Mouse (Mus musculus) B cell, adult (primary cell): ENCODE data around the gene Cd5. TPM values are rescaled to one million over a fixed set of nuclear protein-coding genes. Genes with fewer than 3 reads are reported as not detected.

ENCODE experiments used
- total RNA-seq: library from RNA; stranded (reverse); gene quantifications from 4 replicates; pipeline ENCODE4 v1.2.4, GENCODE M21; 2023; ENCODE audit not compliant: inconsistent age

The Cd5 gene
- 0.94 to 2.9 TPM (median 2.1 TPM) in 4 replicates for total RNA-seq

GRCm38 (mm10) chr19:10738811-10739210, at the start of gene Cd5:
Gene Cd5 (minus strand): TSS chr19:10739002.

GRCm38 (mm10) chr19:10688537-10689352, 50.1 kb downstream of the Cd5 start, which contains the start of gene Vps37c:
Gene Vps37c (plus strand): TSS chr19:10688735.

GRCm38 (mm10) chr19:10677915-10678771, 60.7 kb downstream of the Cd5 start, which contains the start of gene Pga5:
Gene Pga5 (minus strand): TSS chr19:10678071.

Other genes with a start within 250 kb of the Cd5 start
- 168 to 172 TPM (median 169 TPM) in 4 replicates for gene Cpsf7, start 213.7 kb downstream of the Cd5 start, total RNA-seq
- gene Sdhaf2, start 212.9 kb downstream of the Cd5 start, total RNA-seq: 65.2 to 74.0 TPM (median 71.5 TPM) in 4 replicates
- 8.9 to 11.3 TPM (median 11.0 TPM) in 4 replicates for gene Tmem216, start 182.8 kb downstream of the Cd5 start, total RNA-seq
- gene Cyb561a3, start 161.8 kb downstream of the Cd5 start, total RNA-seq: 216 to 232 TPM (median 223 TPM) in 4 replicates
- gene Tmem138, start 161.6 kb downstream of the Cd5 start, total RNA-seq: 6.8 to 9.3 TPM (median 8.1 TPM) in 4 replicates
- gene Ddb1, start 133.7 kb downstream of the Cd5 start, total RNA-seq: 172 to 182 TPM (median 174 TPM) in 4 replicates
- 4.1 to 5.5 TPM (median 4.8 TPM) in 4 replicates for gene Tkfc, start 133.3 kb downstream of the Cd5 start, total RNA-seq
- gene Vwce, start 104.8 kb downstream of the Cd5 start, total RNA-seq: 0.75 to 2.0 TPM (median 1.2 TPM) in 4 replicates
- not detected in 4 replicates for gene Pga5, start 60.9 kb downstream of the Cd5 start, total RNA-seq
- gene Vps37c, start 50.3 kb downstream of the Cd5 start, total RNA-seq: 20.2 to 24.6 TPM (median 21.2 TPM) in 4 replicates
- 0.54 to 0.74 TPM in 2 of 4 replicates, not detected in the others for gene Cd6, start 91.1 kb upstream of the Cd5 start, total RNA-seq
- gene Slc15a3, start 100.7 kb upstream of the Cd5 start, total RNA-seq: 32.6 to 38.8 TPM (median 35.8 TPM) in 4 replicates
- 0.18 to 0.42 TPM (median 0.28 TPM) in 4 replicates for gene Tmem132a, start 130.9 kb upstream of the Cd5 start, total RNA-seq
- 22.2 to 23.6 TPM (median 22.7 TPM) in 4 replicates for gene Tmem109, start 143.0 kb upstream of the Cd5 start, total RNA-seq
- gene Prpf19, start 156.2 kb upstream of the Cd5 start, total RNA-seq: 109 to 141 TPM (median 122 TPM) in 4 replicates
- gene Zp1, start 181.6 kb upstream of the Cd5 start, total RNA-seq: not detected in 4 replicates
- not detected in 4 replicates for gene Ptgdr2, start 198.2 kb upstream of the Cd5 start, total RNA-seq
- gene Ccdc86, start 210.3 kb upstream of the Cd5 start, total RNA-seq: 42.8 to 47.7 TPM (median 43.6 TPM) in 4 replicates
- gene Ms4a10, start 235.7 kb upstream of the Cd5 start, total RNA-seq: not detected in 4 replicates